Mouse (Mus musculus) lung, adult 18-20 months (tissue): Measurements from ENCODE around the gene Cdc73.
"Not testable (repeated sequence)": the region's sequence is repeated elsewhere in the genome, so short reads cannot be mapped to it uniquely, and the experiment has no call there.

Experiments used
- DNase-seq, 2 experiments: peaks; one replicate each; pipeline ENCODE4 v3.0.0; 2022; ENCODE audit warnings: mixed read lengths in 2 of 2

The Cdc73 gene

DNA sequence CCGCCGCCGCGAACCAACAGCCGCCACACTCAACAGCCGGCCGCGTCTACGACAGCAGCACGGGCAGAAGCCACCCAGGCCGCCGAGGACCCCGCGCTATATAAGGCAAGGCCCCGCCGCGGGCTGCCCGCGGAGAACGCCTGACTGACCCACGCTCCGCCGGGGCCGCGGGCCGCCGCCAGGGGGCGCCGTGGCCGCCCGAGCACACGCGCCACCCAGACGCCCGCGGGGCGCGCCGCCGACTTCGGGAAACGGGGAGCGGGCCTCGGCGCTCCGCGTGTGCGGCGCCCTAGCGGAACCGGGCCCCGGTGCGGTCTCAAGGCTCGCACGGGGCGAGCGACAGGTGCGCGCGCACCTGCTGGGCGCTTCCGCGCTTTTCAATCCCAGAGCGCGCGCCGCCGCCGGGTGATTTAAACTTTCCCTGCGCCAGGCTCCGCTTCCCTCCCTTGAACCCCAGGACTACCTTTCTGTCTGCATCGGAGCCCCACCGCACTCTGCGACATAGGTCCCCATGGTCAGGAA, at the start of gene Cdc73:
Gene Cdc73, minus strand, starts transcription at position 153 of the 522 bp plus-strand sequence.
- peak; percentile 92 to 93 for DNase-seq

DNA sequence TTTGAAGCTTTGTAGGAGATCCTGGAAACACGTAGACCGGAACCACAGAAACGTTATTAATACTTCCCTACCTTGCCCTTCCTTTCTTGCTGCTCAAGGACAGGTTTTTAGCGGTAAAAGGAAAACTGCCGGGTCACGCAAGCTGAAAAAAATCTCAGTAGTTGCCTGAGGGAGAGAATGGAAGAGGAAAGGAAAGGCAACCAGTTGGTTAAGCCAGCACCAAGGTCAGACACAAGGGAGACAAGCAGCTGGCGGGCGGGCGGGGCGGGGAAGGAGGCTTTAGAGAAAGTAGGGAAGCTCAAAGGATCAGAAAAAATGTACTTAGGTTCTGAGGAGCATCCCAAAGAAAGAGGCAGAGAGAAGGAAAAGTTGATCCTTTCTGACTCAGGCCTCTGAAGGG, 43.2 kb upstream of the Cdc73 start:
- no peak for DNase-seq

DNA sequence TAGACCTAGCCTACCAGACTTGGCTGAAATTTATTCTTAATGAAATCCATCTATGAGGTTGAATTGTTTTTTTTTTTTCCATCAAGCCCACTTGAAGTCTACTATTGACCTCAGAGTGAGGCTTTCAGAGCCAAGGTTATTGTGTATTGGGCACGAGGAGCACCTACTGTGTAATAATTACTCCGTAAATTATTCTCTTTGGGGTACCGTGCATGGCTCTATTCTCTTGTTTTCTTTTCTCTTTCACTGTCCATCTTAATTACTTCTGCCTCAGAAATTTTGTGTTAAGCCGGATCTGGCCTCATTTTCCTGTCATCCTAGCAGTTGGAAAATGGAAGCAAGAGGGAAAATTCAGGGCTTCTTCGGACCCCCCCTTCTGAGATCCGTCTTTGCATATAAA, 39.5 kb upstream of the Cdc73 start:
- no peak for DNase-seq

DNA sequence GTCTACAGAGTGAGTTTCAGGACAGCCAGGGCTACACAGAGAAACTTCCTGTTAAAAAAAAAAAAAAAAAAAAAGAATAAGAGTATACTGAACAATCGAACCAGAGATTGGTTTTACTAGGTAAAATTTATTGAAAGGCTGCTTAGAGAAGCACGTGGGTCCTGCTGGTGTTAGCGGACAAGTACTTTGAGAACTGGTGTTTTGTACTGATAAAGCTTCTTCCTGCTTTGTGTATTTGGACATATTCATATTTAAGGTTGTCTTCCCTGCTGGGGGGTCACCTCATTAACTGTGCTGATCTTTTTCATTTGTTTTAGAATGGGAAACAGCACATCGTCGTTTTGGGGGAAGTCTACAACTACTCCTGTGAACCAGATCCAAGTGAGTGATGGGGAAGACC, 38.6 kb upstream of the Cdc73 start:
- DNase-seq: no peak

DNA sequence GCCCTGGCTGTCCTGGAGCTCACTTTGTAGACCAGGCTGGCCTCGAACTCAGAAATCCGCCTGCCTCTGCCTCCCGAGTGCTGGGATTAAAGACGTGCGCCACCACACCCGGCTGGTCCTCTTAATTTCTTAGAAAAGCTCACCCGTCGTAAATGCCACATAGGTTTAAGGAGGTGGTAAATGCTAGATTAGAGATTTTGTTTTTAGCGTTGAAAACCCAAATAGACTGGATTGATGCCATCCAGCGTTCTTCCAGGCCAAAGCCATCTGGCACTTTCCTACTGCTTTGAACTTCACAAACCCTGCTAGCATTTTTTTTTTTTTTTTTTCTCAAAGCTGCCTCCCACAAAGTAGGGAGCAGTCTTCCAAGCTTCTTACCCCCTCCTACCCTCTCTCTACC, 37.9 kb upstream of the Cdc73 start:
- DNase-seq: no peak

DNA sequence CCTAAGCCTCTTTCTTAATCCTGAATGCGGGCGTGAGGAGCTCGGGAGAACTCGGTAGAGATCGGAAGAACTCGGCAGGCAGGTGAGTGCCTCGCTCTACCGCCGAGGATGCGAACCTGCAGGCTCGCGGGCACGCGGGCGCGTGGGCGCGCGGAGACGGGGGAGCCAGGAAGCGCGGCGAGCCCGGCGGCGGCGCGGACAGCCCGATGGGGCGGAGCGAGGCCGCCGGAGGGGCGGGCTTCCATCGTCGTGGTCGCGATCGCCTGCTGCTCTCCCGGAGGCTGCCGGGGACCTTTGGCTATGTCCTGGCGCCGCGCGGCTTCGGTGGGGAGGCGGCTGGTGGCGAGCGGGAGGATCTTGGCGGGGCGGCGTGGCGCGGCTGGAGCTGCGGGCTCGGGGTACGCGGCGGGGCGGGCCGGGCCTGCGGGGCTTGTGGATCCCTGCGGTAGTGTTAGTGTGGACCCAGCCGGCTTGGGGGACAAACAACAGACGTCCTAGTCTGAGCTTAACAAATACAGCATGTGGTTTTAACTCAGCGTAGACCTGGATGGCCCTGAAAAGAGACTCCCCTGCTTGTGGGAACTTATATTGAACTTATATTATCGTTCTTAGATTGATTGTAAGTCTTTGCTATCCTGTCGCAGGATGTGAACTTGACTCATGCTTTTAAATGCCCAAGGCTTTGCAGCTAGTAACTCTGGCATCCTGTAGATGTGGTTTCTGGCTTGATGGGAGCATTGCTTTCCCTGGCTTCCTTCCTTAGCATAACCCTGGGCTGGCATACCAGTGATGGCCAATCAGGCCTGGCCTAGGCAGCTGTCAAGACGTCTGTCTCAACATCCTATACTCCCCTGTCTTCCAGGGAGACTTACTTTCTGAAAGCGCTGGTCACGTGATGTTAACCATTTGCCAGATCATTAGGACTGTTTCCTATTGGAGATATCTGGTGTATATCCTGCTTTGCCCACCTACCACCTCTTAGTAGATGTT, 37.0 kb upstream of the Cdc73 start:
- peak; percentile 89 to 93 for DNase-seq

DNA sequence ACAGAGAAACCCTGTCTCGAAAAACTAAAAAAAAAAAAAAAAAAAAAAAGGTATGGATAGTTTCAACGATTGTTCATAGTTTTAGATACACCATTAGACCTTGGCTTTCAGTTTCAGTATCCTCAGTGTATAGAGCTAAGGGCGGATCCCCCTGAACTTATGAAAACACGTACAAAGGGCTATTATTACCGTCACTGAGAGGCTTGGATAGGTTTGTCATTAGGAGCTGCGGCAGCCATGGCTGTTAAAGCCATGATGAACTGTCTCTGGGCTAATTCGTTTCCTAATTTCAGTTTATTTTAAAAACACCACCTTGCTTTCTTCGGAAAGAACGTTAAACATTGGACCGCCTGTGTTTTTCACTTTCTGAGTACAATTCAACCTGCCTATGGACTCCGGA, 36.1 kb upstream of the Cdc73 start:
- DNase-seq: no peak

DNA sequence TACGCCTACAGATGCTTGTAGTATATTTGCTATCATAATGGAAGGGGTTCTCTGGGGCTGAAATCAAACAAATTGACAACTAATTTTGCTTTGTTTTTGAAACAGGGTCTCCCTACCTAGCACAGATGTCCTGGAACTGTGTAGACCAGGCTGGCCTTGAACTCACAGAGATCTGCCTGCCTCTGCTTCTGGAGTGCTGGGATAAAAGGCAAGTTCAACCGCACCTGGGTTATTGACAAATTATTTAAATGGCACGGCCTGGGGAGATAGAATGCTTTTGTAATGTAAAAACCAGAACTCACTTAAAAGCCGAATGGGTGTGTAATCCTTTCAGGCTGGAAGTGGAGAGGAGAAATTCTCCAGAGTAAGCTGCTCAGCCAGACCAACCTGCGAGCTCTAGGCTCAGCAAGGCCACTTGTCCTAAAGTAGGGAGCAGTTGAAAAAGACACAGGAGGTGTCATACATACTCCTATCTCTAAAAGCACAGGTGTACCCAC, 31.3 kb upstream of the Cdc73 start:
- DNase-seq: no peak

DNA sequence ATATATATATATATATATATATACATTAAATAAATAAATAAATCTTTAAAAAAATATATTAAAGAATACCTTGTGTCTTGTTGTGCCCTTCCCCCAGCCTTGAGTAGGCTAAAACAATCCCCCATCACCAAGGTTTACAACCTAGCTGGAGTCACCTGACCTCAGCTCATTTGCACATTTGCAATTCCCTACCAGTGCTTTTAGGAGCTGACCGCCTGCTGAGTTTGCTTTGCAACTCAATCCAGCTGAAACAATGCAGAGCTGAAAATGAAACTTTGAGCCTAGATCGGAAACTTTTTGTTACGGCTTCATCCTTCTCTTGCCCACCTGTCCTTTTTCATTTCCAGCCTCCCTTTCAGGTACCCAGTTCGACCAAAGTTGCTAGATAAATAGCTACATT, 29.0 kb upstream of the Cdc73 start:
- DNase-seq: no peak

DNA sequence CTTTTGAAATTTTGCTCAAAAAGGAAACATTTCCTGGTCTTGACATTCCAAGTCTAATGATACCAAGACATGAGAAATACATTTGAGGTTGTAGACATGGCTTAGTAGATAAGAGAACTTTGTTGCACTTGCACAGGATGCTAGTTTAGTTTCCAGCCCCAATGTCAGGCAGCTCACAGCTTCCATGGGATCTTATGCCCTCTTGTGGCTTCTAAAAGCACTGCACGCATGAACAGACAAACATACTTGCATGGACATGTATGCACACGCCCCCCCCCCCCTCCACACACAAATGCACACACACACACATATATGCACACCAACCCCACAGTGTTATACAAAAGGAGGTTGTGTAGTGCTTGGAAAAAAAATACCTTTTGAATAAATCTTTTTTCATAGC, 28.2 kb upstream of the Cdc73 start:
- no peak for DNase-seq

DNA sequence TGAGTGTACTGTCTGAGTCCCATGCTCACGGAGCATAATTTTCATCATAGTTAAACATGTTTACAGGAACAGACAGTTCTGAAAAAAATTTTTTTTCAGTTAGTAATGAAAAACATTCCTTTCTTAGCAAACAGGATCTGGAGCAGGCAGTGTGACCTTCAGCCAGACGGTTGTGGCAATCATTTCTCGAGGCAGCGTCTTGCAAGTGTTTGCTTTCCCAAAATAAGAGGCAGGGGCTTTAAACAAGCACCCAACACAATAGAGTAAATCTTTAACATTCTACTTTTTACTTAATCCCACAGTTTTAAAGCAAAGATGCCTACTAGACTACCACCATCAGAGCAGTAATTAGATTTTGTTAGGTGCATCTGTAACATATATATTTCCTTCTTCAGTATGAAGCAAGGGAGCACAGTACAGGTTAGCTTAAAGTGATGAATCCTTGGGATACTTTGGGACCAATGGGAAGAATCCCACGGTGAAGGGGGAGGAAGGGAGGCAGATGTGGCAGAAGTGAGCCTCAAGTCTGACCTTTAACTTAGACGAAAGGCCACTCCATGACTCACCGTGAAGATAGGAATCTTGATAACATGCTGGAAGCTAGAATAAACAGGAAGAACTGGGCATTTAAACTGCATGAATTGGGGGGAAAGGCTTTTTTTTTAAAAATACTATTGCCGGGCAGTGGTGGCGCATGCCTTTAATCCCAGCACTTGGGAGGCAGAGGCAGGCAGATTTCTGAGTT, 25.2 kb upstream of the Cdc73 start:
- no peak for DNase-seq

DNA sequence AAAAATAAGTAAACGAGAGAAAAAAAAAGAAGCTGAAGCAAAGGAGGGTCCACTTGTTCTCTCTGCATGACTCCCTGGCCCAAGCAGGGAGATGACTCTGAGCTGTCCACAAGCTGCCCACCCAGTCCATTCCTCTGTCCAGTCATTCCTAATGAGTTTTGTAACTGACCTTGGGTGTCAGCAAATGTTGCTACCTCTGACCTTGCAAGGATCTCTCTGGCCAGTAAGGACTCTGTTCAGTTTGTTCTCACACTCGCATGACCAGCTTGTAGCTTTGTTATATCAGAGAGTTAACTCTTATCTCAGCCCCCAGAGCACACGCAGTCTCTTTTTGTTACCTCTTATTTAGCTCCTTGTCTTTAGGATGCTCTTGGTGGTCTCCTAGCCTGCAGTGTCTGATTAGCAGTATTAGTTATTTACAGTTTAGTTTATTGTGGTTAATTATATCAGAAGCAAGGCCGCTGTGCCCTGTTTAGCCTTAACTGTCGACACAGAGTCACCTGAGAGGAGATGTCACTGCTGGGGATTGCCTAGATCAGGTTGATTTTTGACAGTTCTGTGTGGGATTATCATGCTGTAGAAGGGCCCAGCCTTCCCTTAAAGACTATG, 21.9 kb upstream of the Cdc73 start:
- no peak for DNase-seq

DNA sequence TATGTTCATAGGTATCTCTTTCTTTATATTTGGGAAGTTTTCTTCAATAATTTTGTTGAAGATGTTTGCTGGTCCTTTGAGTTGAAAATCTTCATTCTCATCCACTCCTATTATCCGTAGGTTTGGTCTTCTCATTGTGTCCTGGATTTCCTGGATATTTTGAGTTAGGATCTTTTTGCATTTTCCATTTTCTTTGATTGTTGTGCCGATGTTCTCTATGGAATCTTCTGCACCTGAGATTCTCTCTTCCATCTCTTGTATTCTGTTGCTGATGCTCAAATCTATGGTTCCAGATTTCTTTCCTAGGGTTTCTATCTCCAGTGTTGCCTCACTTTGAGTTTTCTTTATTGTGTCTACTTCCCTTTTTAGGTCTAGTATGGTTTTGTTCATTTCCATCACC, 13.3 kb upstream of the Cdc73 start, which contains the start of gene Glrx2:
Gene Glrx2, plus strand, starts transcription at position 301 of the 400 bp plus-strand sequence.
- DNase-seq: not testable (repeated sequence)

DNA sequence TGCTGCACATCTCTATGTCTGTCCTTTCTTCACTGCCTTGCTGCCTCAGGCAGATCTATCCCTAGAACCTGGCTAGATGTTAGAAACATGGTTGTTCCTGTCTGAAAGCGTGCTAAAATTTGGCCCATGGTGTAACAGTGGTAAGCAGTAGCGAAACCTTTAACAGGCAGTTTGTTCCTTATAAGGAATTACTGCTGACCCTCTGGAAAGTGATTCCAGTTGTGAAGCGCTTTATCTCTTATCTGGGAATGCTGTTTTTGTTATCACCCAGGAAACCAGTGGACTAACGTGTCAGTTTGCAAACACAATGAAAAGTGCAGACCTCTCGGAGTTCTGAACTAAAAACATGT, 7.9 kb upstream of the Cdc73 start:
- no peak for DNase-seq

DNA sequence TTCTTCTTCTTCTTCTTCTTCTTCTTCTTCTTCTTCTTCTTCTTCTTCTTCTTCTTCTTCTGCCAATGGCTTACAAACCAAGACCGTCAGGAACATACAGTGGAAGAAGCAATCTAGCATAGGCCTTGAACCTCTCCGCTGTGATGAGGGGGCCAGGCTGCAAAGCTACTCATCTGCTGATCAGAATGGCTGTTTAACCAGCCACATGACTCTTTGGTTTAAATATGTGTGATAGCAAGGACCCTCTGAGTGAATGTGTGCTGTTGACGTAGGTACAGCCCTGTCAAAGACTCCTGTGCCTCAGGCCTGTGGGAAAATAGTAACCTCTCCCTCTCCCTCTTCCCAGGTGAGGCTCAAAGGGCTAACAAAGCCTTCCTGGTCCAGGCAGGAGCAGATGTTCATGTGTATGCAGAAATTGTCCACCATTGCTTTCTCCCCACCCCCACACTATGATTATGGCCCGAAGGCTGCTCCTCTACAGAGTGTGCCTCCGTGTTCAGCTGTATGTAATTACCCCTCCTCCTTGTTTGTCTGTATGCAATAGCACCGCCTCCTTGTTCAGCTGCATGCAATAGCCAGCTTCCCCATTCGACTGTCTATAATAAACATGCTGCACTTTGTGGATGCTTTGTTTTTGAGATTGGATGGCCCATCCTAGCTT, 7.4 kb upstream of the Cdc73 start:
- no peak for DNase-seq

DNA sequence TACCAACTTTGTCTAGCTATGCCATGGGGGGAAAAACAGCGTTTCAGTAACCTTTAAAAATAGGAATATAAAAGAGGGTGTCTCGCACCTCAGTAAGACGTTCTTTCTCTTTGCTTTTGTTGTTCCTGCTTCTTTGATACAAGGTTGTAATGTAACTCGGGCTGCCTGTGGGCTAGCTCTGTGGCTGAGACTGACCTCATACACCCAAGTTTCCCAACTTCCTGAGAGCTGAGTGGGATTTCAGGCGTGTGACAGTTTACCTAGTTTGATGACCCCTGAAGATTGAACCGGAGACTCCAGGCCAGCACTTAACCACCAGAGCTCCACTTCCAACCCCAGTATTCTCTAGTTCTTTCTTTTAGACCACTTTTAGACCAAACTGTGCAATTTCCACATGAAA, 5.7 kb upstream of the Cdc73 start:
- no peak for DNase-seq

DNA sequence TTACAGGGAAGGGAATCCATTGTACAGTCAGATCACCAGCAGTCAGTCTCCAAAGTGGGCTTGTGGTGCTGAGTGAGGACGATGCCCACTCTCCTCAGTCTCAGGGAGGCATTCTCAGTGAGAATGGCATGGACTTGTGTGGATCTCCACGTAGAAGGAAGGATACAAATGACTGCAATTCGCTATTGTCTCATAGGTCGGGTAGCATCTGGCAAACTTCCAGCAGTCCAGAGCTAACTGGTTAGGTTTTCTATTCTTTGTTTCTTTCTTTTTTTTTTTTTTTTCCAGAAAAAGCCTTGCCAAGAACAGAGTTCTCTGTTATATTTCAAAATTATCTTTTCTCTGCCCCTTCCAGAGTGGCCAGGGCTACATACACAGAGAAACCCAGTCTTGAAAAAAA, 4.3 kb upstream of the Cdc73 start:
- DNase-seq: no peak

DNA sequence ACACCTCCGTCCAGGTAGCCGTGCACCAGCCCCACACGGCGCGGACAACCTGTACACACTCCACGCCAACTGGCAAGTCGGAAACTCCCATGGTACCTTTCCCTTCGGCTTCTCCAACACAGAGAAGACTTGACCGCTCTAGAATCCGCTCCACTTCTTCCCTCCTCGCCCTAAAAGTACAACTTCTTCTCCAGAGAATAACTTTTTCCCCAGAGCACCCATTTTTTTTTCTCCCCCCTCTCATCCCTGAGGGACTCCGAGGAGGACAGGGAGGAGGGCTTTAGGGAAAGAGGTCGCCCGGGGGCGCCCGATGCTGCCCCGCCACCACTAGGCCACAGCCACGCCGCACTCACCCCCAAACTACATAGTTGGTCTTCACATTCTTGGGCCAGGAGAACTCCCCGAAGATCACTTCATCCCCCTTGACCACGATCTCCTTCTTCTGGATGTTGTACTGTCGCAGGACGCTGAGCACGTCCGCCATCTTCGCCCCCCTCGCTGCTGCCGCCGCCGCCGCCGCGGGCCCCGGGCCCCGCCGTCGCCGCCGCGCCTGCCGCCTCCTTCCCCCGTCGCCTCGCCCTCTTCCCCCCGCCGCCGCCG, 452 bp downstream of the Cdc73 start:
- peak in 1 of 2 experiments; percentile 41 for DNase-seq

DNA sequence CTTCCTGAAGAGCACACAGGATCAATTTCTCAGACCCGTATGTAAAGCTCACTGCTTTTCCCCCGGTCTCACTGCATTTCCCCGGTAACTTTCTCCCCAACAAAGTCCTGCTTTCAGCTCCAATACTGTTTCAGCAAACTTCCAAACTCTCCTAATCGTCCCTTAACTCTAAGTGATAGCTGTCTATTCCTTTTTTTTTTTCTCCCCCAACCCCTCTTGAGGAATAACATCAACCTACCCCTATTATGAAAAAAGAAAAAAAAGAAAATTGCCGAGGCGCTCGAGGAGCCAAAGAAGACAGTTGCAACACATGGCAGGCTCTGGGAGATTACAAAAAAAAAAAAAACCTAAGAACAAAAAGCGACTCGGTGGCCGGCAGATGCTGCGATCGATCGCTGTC, 957 bp downstream of the Cdc73 start:
- no peak for DNase-seq

DNA sequence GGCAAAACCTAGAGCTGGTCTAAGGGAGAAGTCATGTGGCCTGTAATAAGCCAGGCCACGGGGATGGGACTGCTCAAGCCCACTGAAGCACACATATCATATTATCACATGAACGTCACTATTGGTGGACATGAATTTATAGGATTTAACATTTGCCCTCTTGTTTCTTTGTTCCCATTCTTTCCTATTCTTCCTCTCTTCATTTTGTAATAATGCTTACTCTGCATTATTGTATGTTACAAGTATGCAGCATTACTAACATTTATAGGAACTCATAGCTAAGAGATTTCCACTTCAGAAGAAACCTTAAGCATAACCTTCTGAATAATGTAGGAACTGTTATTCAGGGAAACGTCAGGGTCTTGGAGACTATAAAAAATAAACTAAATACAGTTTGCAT, 17.8 kb downstream of the Cdc73 start:
- no peak for DNase-seq

DNA sequence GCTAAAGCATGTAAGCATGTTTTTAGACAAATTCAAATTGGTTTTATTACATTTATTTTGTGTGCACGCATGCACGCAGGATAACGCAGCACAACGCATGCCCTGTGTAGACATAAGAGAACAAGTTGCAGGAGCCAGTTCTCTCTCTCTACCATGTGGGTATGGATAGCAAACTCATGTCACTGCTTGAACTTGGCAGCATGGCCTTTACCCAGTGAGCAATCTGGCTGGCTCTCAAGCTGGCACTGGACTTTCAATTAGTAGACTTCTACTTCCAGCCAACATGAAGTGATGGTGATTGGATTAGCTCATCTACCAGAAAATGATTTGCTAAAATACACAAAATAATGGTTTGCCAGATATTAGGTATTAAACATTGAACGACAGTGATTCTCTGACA, 21.6 kb downstream of the Cdc73 start:
- no peak for DNase-seq

DNA sequence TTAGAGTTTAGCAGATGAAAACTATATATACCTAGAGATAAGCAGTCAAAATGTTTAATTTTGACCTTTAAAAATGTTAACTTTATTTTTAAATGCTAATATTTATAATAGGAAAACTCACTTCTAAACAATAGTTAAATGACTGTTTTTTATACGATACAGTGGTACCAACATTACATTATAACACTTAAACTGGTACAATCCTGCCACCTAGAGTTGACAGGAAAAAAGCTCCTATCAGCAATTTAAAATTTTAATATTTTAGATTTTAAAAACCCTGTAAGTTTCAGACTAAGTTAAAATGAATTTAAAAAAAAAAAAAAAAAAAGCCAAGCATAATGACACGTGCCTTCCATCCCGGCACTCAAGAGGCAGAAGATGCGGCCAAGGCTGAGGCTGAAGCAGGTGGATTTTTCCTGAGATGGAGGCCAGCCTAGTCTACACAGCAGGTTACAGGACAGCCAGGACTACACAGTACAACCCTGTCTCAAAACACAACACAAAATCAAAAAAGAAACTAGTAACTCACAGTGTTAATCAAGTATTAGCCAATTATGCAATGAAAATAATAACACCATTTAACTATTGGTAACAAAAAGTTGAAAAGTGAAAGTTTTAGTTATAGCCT, 26.8 kb downstream of the Cdc73 start:
- DNase-seq: no peak
